Mouse (Mus musculus) spleen, postnatal 36 days (tissue): ENCODE measurements around the gene Hlf.

Experiments used
- DNase-seq, 2 experiments: peaks; one replicate each; pipeline ENCODE4 v3.0.0; 2022; ENCODE audit warnings: low spot score in 2 of 2, mixed read lengths in 1 of 2

The Hlf gene

GRCm38 (mm10) chr11:90340836-90341235, 49.9 kb downstream of the Hlf start:
- DNase-seq: no peak

DNA sequence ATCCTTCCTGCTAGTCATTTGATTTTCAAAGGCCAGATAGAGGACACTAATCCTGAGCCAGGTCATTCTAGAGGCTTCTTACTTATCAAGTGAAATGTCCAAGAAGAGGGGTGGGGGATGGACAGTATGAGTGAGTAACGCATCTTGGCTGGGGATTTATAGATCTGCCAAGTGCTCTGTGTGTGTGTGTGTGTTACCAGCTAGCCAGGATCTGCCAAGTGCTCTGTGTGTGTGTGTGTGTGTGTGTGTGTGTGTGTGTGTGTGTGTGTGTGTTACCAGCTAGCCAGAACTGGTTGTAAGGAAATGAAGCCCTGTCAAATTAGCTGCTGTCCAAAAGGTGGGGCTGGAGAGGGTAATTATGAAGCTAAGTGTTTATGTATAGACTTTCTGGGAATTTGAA, 55.9 kb downstream of the Hlf start:
- no peak for DNase-seq

DNA sequence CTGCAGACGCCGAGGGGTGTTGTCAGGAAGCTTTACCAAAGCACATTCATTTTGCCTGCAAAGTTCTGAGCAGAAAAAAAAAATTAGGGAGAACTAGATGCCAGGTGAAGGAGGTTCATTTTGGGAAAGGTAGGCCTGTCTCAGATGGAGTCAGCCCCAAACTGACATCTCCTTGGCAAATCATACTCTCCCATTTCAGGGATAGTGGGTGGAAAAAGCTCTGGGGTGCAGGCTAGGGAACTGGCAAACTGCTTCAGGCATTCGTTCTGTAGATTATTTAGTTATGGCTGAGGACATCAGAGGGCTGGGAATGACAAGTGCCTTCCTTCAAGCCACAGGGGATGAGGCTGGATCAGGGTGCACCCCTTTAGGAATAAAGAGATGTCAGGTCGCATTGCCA, 58.0 kb downstream of the Hlf start:
- no peak for DNase-seq

GRCm38 (mm10) chr11:90330202-90330694, 60.4 kb downstream of the Hlf start:
- no peak for DNase-seq

- no peak for DNase-seq
Measured at GRCm38 (mm10) chr11:90326836-90327235, 63.9 kb downstream of the Hlf start.

DNA sequence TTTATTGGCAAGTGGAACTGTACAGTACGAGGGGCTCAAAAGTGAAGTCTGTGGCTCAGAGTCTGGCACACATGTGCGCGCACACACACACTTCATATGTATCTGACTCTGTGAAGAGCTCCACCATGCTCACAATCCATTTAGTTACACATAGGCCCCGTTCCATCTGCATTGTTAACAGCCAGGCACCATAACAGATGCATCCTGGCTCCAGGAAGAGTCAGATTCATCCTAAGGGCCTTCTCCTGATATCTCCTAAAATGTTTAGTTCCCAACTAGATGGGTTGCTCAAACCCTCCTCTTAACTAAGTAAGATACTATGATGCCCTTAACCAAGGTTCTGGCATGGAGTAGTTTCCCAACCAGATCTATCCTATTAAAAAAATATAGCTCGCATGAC, 64.5 kb downstream of the Hlf start:
- DNase-seq: no peak

DNA sequence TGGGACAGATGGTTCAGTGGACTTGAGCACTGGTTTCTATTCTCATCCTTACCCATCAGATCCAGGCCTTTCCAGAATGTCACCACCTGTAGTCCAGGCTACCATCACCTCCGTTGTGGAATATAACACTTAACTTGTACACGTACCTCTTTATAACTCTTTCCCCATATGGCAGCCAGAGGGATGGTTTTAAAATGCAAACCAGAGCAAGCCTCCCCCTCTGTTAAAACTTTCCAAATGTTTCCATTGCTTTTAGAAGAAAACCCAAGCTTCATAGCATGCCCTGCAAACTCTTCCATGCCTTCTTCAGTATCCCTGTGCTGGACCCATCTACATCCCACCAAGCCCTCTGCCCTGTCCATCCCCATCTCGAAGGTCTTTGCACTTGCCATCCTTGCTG, 66.1 kb downstream of the Hlf start:
- no peak for DNase-seq

DNA sequence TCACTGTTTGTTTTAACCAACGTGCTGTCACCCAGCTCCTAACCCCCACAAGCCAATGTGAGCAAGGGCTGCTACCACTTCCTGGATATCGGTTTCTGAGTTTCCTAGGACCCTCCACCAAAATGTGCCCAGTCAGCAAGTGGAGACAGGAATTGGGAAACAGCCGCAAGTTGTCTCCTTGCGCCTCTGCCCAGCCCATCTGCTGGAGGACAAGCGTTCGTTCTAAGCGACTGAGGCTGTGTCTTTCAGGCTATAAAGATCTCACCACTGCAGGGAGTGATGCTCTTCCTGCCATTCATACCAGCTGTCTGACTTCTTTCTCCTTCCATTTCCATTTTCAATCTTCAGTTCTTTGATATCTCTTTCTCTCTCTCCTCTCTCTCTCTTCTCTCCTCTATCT, 69.8 kb downstream of the Hlf start:
- DNase-seq: no peak

GRCm38 (mm10) chr11:90317482-90317881, 73.2 kb downstream of the Hlf start:
- DNase-seq: peak in 1 of 2 experiments; percentile 2

GRCm38 (mm10) chr11:90314606-90315005, 76.1 kb downstream of the Hlf start:
- DNase-seq: no peak

GRCm38 (mm10) chr11:90306993-90307392, 83.7 kb downstream of the Hlf start:
- DNase-seq: peak in 1 of 2 experiments; percentile 4

DNA sequence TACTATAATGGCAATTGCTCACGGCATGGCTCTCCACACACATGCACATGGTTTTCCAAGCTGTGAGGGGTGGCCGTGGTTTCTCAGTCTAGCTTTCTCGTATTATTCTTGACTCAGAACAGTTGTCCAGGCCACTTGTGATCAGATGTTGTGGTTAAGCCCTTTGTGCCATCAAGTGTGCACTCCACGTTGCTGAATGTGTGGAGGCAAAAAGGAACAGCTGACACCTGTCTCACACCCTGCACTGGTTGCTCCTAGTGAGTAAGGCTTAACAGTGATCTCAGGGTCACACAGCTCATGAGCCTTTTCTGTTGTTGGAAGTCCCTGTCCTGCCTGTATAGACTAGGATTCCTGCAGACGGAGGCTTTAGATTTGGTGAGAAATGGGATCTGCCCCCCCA, 84.6 kb downstream of the Hlf start:
- DNase-seq: no peak

GRCm38 (mm10) chr11:90294622-90295021, 96.1 kb downstream of the Hlf start:
- no peak for DNase-seq

- no peak for DNase-seq
Measured at GRCm38 (mm10) chr11:90292766-90293165, 97.9 kb downstream of the Hlf start.

- no peak for DNase-seq
Measured at GRCm38 (mm10) chr11:90291156-90291555, 99.5 kb downstream of the Hlf start.

DNA sequence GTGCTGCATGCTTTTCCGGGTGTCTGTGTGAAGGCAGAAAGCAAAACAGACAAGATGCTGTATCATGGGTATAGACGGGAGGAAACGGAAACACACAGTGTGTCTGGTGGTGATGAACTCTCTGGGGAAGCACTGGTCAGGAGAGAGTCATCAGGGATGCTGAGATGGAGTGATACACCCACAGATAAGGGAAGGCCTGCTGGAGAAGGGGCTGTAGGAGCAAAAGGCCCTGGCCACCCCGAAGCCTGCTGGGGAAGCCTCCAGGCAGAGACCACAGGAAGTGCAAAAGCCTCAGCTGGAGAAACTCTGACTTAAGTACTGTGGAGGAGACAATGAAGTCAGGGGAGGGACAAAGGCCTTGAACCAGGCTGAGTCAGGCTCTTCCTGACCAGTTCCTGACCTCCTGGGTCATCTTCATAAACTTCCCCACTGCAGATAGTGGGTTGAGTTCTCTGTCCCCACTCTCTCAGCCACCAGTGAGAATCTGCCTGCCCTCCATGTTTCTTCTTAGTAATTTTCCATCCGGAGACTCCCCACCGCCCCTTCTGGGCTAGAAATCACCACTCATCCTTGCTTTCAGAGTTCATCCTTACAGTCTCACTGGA, 104.0 kb downstream of the Hlf start:
- no peak for DNase-seq
